Mouse (Mus musculus): ENCODE data around the gene Minpp1.

DNA sequence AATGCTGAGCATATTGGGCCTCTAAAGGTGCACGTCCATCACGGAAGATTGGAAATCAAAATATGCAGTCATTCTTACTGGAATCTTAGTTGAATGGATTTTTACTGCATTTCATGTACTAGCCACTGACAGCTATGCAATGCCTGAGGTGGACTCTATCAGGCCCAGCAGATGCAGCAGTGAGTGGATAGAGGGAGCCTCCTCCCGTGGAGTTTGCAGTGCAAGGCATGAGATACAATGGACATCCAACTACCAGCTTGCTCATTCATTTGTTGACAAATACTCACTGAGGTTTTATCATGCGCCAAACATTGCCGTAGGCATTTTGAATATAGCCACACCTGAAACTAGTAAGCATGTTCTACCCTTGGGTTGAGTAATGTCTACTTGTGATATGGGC lies 18.2 kb upstream of the Minpp1 start:
- TF ChIP-seq CTCF (conservative IDR thresholded peaks at IDR 0.05; ENCODE audit: insufficient read depth, insufficient read length, low read depth, low read length) (no peak), POLR2A (IDR thresholded peaks at IDR 0.05; ENCODE audit: low read depth, low read length) (no peak)
